Mouse (Mus musculus): Measurements from ENCODE around the gene Kctd11.

Kctd11 gene

GRCm38 (mm10) chr11:69912716-69913530, 31.7 kb upstream of the Kctd11 start:
- no peak for DNase-seq (ENCODE audit: low spot score)

- DNase-seq (ENCODE audit: low spot score): no peak
Observed at GRCm38 (mm10) chr11:69911701-69912100, 30.5 kb upstream of the Kctd11 start.

- no peak for DNase-seq (ENCODE audit: low spot score)
Observed at GRCm38 (mm10) chr11:69910781-69911560, 29.8 kb upstream of the Kctd11 start.

GRCm38 (mm10) chr11:69910177-69910576, 29.0 kb upstream of the Kctd11 start:
- no peak for DNase-seq (ENCODE audit: low spot score)

GRCm38 (mm10) chr11:69909174-69909573, 28.0 kb upstream of the Kctd11 start:
- DNase-seq (ENCODE audit: low spot score): no peak

- no peak for DNase-seq (ENCODE audit: low spot score)
Observed at GRCm38 (mm10) chr11:69908645-69909044, 27.4 kb upstream of the Kctd11 start.

- no peak for DNase-seq (ENCODE audit: low spot score)
Observed at GRCm38 (mm10) chr11:69904311-69904710, 23.1 kb upstream of the Kctd11 start.

GRCm38 (mm10) chr11:69902972-69903371, 21.8 kb upstream of the Kctd11 start:
- no peak for DNase-seq (ENCODE audit: low spot score)

- peak; percentile 25 for DNase-seq (ENCODE audit: low spot score)
Observed at GRCm38 (mm10) chr11:69901993-69902392, 20.8 kb upstream of the Kctd11 start.

DNA sequence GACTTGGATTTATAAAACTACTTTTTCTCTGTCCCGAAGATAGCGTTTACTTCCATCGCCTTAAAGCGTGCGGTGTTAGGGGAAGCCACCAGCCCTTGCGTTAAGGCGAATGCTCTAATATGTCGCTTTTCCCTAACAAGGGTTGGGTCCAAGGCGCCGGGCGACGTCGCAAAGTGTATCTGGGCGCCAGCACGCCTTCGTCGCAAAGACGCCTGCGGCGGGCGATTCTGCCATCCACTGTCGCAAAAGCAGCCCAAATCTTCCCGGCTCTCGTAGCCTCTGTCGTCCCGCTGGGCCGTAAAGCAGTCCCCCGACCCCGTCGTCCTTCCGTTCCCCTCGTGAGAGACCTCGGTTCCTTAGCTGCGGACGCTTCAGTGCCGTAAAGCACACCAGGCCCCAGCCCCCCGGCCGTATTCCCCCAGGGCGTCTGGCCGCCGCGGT, 20.2 kb upstream of the Kctd11 start:
- peak; percentile 77 for DNase-seq (ENCODE audit: low spot score)

GRCm38 (mm10) chr11:69900471-69901405, 19.5 kb upstream of the Kctd11 start, which contains the start of the genes 2810408A11Rik and Neurl4:
2810408A11Rik (minus strand) TSS chr11:69900987.
Neurl4 (plus strand) TSS chr11:69901072.
- DNase-seq (ENCODE audit: low spot score): peak; percentile 76

- DNase-seq (ENCODE audit: low spot score): no peak
Observed at GRCm38 (mm10) chr11:69899870-69900269, 18.7 kb upstream of the Kctd11 start.

DNA sequence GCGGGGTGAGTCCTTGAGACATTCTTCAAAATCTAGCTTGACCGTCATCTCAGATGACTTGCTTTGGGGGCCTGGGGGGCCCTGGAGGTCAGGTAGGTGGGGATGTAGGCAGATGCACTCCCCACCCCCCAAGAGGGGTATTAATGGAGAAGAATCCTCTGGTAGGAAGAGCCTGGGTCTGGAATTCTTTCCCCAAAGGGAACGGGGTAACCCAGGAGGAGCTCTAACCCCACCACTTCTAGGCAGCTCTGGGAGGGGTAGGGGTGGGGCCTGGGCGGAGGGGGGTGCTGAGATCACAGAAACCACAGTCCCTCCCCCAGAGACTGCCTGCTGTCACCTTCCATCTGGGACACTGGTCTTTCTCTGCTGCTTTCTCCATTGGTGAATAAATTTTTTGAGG, 14.1 kb upstream of the Kctd11 start, which contains the start of gene Acap1:
Gene Acap1, minus strand, starts transcription at position 249 of the 400 bp plus-strand sequence.
- DNase-seq (ENCODE audit: low spot score): no peak

- no peak for DNase-seq (ENCODE audit: low spot score)
Observed at GRCm38 (mm10) chr11:69894671-69895070, 13.5 kb upstream of the Kctd11 start.

DNA sequence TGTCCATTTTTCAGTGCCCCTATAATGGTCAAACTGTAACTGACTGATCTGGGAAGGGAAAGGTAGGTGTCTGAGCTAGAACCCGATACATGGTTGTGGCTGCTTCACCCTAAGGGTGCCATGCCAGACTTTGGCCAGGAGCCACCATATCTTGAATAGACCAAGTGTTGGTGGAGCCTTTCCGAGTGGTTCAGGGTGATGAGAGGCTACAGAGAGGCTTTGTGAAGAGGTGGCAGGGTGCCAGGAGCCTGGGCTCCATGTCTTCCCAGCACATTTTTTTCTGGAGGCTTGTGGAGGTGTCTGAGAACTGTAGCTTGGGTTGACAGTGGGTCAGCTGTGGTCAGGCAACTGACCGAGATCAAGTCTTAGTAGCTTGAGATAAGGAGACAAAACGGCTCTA, 10.3 kb upstream of the Kctd11 start:
- DNase-seq (ENCODE audit: low spot score): no peak

DNA sequence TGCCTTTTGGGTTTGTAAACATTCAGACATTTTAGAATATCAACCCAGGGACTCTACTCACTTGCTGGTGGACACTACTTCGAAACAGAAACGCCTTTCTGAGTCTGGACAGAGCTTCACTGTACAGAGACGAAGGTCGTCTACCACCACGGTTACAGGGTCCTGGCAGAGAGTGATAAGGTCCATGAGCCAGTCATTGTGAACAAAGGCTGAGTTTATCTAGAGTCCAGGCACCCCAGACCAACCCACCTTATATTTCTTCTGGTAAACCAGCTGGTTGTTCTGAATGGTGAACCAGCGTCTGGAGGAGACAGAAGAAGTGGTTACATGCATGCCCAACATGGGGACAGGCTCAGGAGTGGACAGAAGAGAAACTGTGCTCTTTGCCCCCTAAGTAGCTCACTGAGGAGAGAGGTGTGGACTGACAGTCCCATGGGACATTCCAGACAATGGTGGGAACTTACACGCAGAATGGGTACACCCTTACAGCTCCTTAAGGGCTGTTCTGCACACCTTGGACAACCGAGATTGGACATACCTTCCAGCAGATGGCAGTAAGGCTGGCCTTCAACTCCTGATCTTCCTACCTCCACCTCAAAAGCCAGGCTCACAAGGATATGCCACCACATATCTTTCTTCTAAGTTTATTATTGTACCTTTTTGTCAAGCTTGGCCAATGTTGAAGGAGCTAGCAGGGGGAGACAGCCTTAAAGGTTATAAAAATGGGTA, 5.9 kb upstream of the Kctd11 start:
- DNase-seq (ENCODE audit: low spot score): no peak

- DNase-seq (ENCODE audit: low spot score): no peak
Observed at GRCm38 (mm10) chr11:69884663-69885062, 3.5 kb upstream of the Kctd11 start.

DNA sequence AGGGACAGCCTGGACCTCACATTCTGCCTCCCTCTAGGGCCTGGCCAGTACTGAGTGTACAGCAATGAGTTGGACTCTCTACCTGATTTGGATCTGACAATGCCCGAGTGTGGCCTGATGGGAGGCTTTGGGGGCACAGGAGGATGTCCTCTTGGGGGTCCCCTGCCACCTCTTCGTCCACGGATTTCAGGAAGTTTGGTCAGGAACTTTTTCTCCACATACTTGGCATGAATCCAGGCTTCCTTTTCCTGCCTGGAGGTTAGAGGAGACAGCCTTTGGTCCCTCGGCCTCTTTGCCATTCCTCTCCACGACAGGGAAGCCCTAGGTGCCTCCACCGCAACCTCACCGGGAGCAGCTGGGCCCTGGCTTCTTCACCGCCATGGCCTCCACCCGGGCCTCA, 3.0 kb upstream of the Kctd11 start:
- no peak for DNase-seq (ENCODE audit: low spot score)

- no peak for DNase-seq (ENCODE audit: low spot score)
Observed at GRCm38 (mm10) chr11:69883527-69884151, 2.4 kb upstream of the Kctd11 start.

GRCm38 (mm10) chr11:69883066-69883465, 1.9 kb upstream of the Kctd11 start:
- DNase-seq (ENCODE audit: low spot score): no peak
